Mouse (Mus musculus) liver, embryonic 16.5 days (tissue): Measurements from ENCODE around the gene Celf2. TPM values are rescaled to one million over a fixed set of nuclear protein-coding genes. Genes with fewer than 3 reads are reported as not detected.

ENCODE experiments used
- ATAC-seq: fragments of 200-750 bp; cut with Nextera tagmentation; 2 replicates; pipeline ENCODE4 v1.8.0; 2017; ENCODE audit warnings: low read depth, mild to moderate bottlenecking, moderate number of reproducible peaks, moderate library complexity
- H3K27ac ChIP-seq: fragments of 300-500 bp; sonication (generic); 2 replicates; pipeline ENCODE4 v1.5.1; 2014; ENCODE audit warnings: mild to moderate bottlenecking, low read length
- H3K27me3 ChIP-seq: fragments of 300-500 bp; sonication (generic); 2 replicates; pipeline ENCODE4 v1.6.1; 2014; ENCODE audit warnings: low read depth, low read length, mixed read lengths; ENCODE audit not compliant: control insufficient read depth, insufficient read depth
- H3K36me3 ChIP-seq: fragments of 300-500 bp; sonication (generic); 2 replicates; pipeline ENCODE4 v1.6.1; 2014; ENCODE audit warnings: mild to moderate bottlenecking; ENCODE audit not compliant: control insufficient read depth, insufficient read depth
- H3K4me1 ChIP-seq: fragments of 300-500 bp; sonication (generic); 2 replicates; pipeline ENCODE4 v1.6.1; 2014; ENCODE audit warnings: low read depth, low read length, mixed read lengths; ENCODE audit not compliant: control insufficient read depth
- H3K4me2 ChIP-seq: fragments of 300-500 bp; sonication (generic); 2 replicates; pipeline ENCODE4 v1.6.1; 2014; ENCODE audit warnings: low read depth, low read length, mixed read lengths
- H3K4me3 ChIP-seq: fragments of 300-500 bp; sonication (generic); 2 replicates; pipeline ENCODE4 v1.5.1; 2014; ENCODE audit warnings: low read depth, mild to moderate bottlenecking, low read length
- H3K9ac ChIP-seq: fragments of 300-500 bp; sonication (generic); 2 replicates; pipeline ENCODE4 v1.6.1; 2014; ENCODE audit warnings: low read depth, low read length
- H3K9me3 ChIP-seq: fragments of 300-500 bp; sonication (generic); replicated peaks from 2 replicates; pipeline ENCODE4 v1.6.1; 2016; ENCODE audit warnings: low read length; ENCODE audit not compliant: control insufficient read depth
- WGBS: fragments of 180-500 bp; shearing (Covaris S2); extraction: QIAGEN DNeasy Blood & Tissue Kit; methylation state at CpG from one replicate; pipeline ENCODE4 v1.1.7; 2014; ENCODE audit not compliant: insufficient replicate concordance; 5-methylcytosine and 5-hydroxymethylcytosine counted together
- polyA plus RNA-seq: library from polyadenylated mRNA; unstranded; fragments of >200 nt; fragmentation: Nextera tagmentation; extraction: Ambion mirVana; gene quantifications from 2 replicates; pipeline ENCODE4 v1.2.1, GENCODE M21; 2015

Gene Celf2
- polyA plus RNA-seq, 1 experiment from 2014 or later: 10.0 TPM

DNA sequence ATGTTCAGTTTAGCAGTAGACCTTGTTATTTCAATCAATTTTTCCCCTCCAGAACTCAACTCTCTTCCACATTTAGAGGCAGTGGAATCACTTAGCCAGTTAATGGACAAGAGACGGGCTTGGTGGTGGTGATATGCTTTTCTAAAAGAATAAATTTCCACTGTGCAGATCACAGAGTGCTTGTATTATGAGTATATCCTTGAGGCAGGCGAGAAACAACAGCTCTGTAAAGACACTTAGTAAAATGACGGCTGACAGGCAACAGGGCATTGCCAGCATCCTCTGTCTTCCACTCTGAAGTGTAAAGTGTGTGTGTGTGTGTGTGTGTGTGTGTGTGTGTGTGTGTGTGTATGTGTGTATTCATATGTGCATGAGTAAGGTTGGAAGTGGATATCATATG is 362.1 kb downstream of the Celf2 start:
- WGBS: 61% methylated on average over 3 of the region's 3 CpGs
- Histone ChIP-seq H3K4me3 (no peak overlapping the region), H3K9me3 (no peaks in the 10 kb centered on the region), H3K27me3 (no peaks in the 10 kb centered on the region), H3K9ac (no peak overlapping the region), H3K36me3 (no peaks in the 10 kb centered on the region), H3K4me2 (no peak overlapping the region), H3K4me1 (no peaks in the 10 kb centered on the region), H3K27ac (no peak overlapping the region)
- ATAC-seq: no peak

DNA sequence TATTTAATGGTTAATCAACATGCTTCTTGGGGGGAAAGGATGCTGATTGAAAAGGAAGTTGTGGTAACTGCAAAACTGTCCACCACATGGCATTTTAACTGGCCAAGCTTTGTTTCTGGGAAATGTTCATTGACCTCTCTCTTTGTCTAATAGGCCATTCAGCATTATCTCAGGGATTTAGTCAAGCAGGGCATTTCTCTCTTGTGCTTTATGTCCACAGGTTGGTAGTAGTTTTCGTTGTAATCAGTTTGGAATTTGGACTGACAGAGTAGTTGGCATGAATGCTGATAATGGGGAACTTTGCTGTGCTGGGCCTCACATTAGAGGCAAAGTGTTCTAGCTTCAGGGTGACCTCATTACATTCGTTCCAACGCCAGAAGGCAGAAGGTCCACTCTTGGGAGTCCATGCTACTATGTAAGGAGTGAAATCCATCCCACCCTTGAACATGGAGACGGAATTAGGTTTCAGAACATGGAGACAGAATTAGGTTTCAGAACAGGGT is 363.8 kb downstream of the Celf2 start:
- H3K27me3 ChIP-seq: no peaks in the 10 kb centered on the region
- H3K4me2 ChIP-seq: no peak overlapping the region
- no peaks in the 10 kb centered on the region for H3K9me3 ChIP-seq
- no peak overlapping the region for H3K9ac ChIP-seq
- 54% methylated on average over 4 of the region's 4 CpGs for WGBS
- H3K4me1 ChIP-seq: no peaks in the 10 kb centered on the region
- no peaks in the 10 kb centered on the region for H3K36me3 ChIP-seq
- no peak overlapping the region for H3K27ac ChIP-seq
- H3K4me3 ChIP-seq: no peak overlapping the region
- no peak for ATAC-seq

DNA sequence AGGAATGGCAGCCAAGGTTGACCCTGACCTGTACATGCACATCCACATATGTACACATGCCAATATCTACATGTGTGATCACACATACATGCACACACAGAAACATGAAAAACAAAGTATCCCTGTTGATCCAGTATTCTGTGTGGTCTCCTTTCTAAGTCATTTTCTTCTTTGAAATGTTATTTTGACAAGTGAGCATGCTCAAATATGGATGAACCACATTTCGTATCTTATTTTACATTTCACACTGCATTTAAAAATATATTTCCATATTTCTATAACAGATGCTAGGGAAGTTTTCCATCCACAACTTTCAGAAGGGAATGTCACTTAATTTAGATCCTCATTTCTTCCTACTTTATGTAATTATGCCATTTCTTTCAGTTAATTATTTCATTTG is 364.5 kb downstream of the Celf2 start:
- H3K9ac ChIP-seq: no peak overlapping the region
- no peaks in the 10 kb centered on the region for H3K4me1 ChIP-seq
- no peak overlapping the region for H3K4me2 ChIP-seq
- 63% methylated on average over 1 of the region's 1 CpGs for WGBS
- H3K27ac ChIP-seq: no peak overlapping the region
- ATAC-seq: no peak
- no peaks in the 10 kb centered on the region for H3K36me3 ChIP-seq
- H3K9me3 ChIP-seq: no peaks in the 10 kb centered on the region
- no peaks in the 10 kb centered on the region for H3K27me3 ChIP-seq
- no peak overlapping the region for H3K4me3 ChIP-seq

DNA sequence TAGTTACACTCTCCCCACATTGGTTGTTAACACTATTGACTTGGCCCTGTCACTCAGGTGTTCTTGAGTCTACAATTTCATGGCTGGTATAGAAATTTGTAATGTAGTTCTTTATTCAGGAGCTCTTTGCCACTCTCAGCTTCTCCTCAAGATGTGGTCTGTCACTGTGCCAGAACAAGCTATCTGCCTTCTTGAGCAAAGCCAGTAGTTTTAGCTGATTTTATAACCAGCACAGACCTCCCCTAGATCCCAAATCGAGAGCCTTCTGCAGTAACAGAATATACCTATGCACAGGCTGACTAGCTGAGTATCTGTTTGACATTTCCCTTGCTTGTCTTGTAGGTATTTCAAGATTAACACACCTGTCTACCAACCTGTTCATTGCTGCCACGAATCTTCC is 386.0 kb downstream of the Celf2 start:
- Histone ChIP-seq H3K4me2 (no peak overlapping the region), H3K27ac (no peak overlapping the region), H3K4me3 (no peak overlapping the region), H3K27me3 (no peaks in the 10 kb centered on the region), H3K4me1 (no peaks in the 10 kb centered on the region), H3K9ac (no peak overlapping the region), H3K36me3 (no peaks in the 10 kb centered on the region), H3K9me3 (no peaks in the 10 kb centered on the region)
- ATAC-seq: no peak
- 60% methylated on average over 2 of the region's 2 CpGs for WGBS

DNA sequence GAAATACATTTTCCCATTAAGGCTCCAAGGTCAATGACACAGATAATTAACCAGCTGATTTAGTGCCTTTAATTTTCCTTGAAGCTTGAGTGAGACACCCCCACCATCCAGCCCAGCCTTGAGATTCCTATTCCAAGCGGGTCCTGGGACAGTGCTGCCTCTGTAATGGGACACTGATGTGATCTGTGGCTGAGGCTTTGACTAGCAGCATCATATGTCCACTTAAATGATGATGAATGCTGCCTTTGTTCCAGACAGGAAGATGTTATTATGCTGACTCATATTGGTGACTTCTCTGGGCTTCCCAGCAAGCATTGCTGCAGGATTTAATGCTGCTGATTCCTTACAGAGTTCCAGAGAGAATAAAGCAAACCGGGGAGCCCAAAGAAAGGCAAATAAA is 393.6 kb downstream of the Celf2 start:
- no peak for ATAC-seq
- Histone ChIP-seq H3K9ac (no peak overlapping the region), H3K27ac (no peak overlapping the region), H3K36me3 (no peaks in the 10 kb centered on the region), H3K27me3 (no peaks in the 10 kb centered on the region), H3K4me3 (no peak overlapping the region), H3K4me2 (no peak overlapping the region), H3K4me1 (no peaks in the 10 kb centered on the region), H3K9me3 (no peaks in the 10 kb centered on the region)
- WGBS: 23% methylated on average over 2 of the region's 2 CpGs

DNA sequence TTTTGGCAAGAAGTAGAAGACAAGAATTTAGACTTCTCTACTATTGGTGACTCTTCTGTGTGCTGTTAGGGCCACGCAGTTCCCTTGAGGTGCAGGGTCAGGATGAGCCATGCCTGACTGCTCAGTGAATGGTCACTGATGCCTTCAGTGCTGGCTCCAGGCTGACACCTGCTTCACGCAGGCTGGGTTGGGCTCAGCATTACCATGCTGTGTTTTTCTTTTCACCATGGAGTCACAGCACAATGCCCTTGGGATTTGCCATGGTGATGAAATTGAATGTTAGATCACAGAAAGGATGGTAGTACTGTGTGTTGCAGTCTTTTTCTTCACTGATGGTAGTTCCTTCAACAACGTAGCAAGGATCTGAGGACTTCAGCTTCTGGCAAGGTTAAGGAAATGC is 394.2 kb downstream of the Celf2 start:
- 56% methylated on average over 3 of the region's 3 CpGs for WGBS
- 0 out of 2 replicates have a peak, but pooled peaks have one; percentile 11 for ATAC-seq
- no peaks in the 10 kb centered on the region for H3K4me1 ChIP-seq
- no peak overlapping the region for H3K9ac ChIP-seq
- H3K4me3 ChIP-seq: no peak overlapping the region
- H3K9me3 ChIP-seq: no peaks in the 10 kb centered on the region
- H3K27me3 ChIP-seq: no peaks in the 10 kb centered on the region
- no peaks in the 10 kb centered on the region for H3K36me3 ChIP-seq
- H3K4me2 ChIP-seq: no peak overlapping the region
- no peak overlapping the region for H3K27ac ChIP-seq

DNA sequence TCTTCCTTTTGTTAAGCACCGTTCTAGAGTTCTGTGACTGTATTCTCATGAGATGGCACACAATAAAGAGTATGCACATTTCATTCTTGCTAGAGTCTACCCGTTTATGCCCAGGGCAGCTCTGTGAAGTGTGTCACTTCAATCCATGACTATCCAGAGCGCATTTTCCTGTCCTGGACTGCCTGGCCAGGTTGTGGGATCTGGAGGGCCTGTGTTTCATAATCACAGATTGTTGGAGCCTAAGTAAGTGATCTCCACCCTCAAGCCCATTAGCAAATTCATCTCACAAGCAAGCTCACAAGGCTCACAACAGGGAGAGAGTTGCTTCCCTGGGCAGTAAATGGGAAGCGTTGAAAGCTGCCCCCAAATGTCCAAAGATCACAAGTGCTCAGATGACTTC is 395.6 kb downstream of the Celf2 start:
- H3K27ac ChIP-seq: no peak overlapping the region

DNA sequence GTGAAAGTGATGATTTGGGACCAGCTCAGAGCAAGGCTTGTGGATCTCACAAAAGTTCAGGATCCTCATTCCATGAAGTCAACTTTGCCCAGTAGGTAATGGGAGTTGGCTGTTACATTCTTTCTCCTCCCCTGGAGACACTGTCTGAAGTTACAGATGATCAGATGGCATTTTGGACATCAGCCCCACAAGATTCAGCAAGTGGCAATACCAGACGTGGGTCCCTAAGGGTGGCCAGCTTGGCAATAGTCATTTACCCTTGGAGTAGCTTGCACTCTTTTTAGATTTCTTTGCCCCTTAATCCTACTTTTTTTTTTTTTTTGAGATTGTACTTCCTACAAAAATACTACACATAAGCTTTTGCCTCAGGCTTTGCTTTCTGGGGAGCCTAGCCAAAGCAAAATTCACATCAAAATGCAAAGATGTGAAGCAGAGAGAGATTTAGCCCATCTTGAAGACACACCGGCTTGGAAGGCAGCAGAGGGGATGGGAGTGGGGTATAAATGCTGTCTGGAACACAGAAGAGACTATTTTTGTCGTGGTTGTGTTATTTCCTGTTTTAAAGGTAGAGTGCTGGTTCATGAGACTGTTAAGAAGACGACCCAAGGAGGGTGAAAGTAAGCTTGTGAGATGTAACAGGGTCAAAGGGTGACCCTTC is 397.1 kb downstream of the Celf2 start:
- no peak overlapping the region for H3K4me3 ChIP-seq
- ATAC-seq: no peak
- H3K4me1 ChIP-seq: no peaks in the 10 kb centered on the region
- 34% methylated on average over 4 of the region's 4 CpGs for WGBS
- no peak overlapping the region for H3K4me2 ChIP-seq
- H3K9me3 ChIP-seq: no peaks in the 10 kb centered on the region
- no peak overlapping the region for H3K9ac ChIP-seq
- H3K27me3 ChIP-seq: no peaks in the 10 kb centered on the region
- H3K27ac ChIP-seq: no peak overlapping the region
- H3K36me3 ChIP-seq: no peaks in the 10 kb centered on the region

More for the DNA sequence above, 395.6 kb downstream of the Celf2 start:
- no peak overlapping the region for H3K4me2 ChIP-seq
- no peaks in the 10 kb centered on the region for H3K9me3 ChIP-seq
- H3K36me3 ChIP-seq: no peaks in the 10 kb centered on the region
- H3K4me3 ChIP-seq: no peak overlapping the region
- no peak for ATAC-seq
- no peaks in the 10 kb centered on the region for H3K4me1 ChIP-seq
- 63% methylated on average over 4 of the region's 4 CpGs for WGBS
- H3K27me3 ChIP-seq: no peaks in the 10 kb centered on the region
- H3K9ac ChIP-seq: no peak overlapping the region

DNA sequence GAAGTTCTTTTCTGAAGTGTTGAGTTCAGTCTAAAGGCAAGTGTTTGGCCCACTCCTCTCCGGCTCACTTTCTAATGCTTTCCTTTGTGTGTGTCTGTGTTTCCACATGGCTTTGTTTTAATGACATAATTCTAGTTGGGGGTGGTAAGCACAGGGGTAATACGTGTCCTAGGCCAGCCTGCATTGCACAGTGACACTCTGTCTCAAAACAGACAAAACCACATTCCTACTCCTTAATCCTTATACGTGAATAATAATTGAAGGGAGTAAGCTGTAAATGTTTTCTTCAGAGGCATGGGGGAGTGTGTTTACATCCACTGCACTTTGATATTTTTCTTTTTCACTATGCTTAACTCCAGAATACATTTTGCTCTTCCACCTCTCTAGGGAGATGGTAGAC is 415.9 kb downstream of the Celf2 start:
- H3K9me3 ChIP-seq: no peaks in the 10 kb centered on the region
- no peak overlapping the region for H3K9ac ChIP-seq
- H3K4me2 ChIP-seq: no peak overlapping the region
- H3K4me3 ChIP-seq: no peak overlapping the region
- H3K27ac ChIP-seq: no peak overlapping the region
- 56% methylated on average over 3 of the region's 3 CpGs for whole genome bisulfite sequencing
- no peaks in the 10 kb centered on the region for H3K27me3 ChIP-seq
- no peaks in the 10 kb centered on the region for H3K36me3 ChIP-seq
- ATAC-seq: no peak
- no peaks in the 10 kb centered on the region for H3K4me1 ChIP-seq
